Mouse (Mus musculus): Measurements from ENCODE around the gene Cntnap2.

Gene Cntnap2

GRCm38 (mm10) chr6:45945144-45945985, 886.2 kb downstream of the Cntnap2 start:
- no peak for DNase-seq

- no peak for DNase-seq
These were observed 895.6 kb downstream of the Cntnap2 start for GRCm38 (mm10) chr6:45954773-45955172.

GRCm38 (mm10) chr6:45964494-45964893, 905.3 kb downstream of the Cntnap2 start:
- DNase-seq = no peak

- peak; percentile 33 to 44 for DNase-seq
These were observed 915.5 kb downstream of the Cntnap2 start for GRCm38 (mm10) chr6:45974471-45975154.

GRCm38 (mm10) chr6:45979171-45979570, 920.0 kb downstream of the Cntnap2 start:
- DNase-seq = no peak

- DNase-seq = no peak
These were observed 928.9 kb downstream of the Cntnap2 start for GRCm38 (mm10) chr6:45988051-45988450.

- DNase-seq = no peak
These were observed 931.9 kb downstream of the Cntnap2 start for GRCm38 (mm10) chr6:45991086-45991485.

GRCm38 (mm10) chr6:46022515-46023143, 963.5 kb downstream of the Cntnap2 start:
- DNase-seq = no peak

- DNase-seq = no peak
These were observed 972.9 kb downstream of the Cntnap2 start for GRCm38 (mm10) chr6:46031821-46032594.

- peak in 1 of 2 experiments; percentile 2 for DNase-seq
These were observed 974.0 kb downstream of the Cntnap2 start for GRCm38 (mm10) chr6:46033108-46033507.

GRCm38 (mm10) chr6:46040671-46041070, 981.5 kb downstream of the Cntnap2 start:
- no peak for DNase-seq

GRCm38 (mm10) chr6:46080236-46080635, 1021.1 kb downstream of the Cntnap2 start:
- DNase-seq = no peak

GRCm38 (mm10) chr6:46081432-46081831, 1022.3 kb downstream of the Cntnap2 start:
- DNase-seq = no peak

GRCm38 (mm10) chr6:46143189-46143841, 1084.2 kb downstream of the Cntnap2 start:
- no peak for DNase-seq

GRCm38 (mm10) chr6:46166837-46167236, 1107.7 kb downstream of the Cntnap2 start:
- no peak for DNase-seq

GRCm38 (mm10) chr6:46197298-46197697, 1138.1 kb downstream of the Cntnap2 start:
- no peak for DNase-seq

- DNase-seq = peak; percentile 2 to 3
These were observed 1142.7 kb downstream of the Cntnap2 start for GRCm38 (mm10) chr6:46201828-46202227.

GRCm38 (mm10) chr6:46205531-46205930, 1146.4 kb downstream of the Cntnap2 start:
- DNase-seq = no peak

GRCm38 (mm10) chr6:46232889-46233288, 1173.7 kb downstream of the Cntnap2 start:
- DNase-seq = no peak

- no peak for DNase-seq
These were observed 1181.2 kb downstream of the Cntnap2 start for GRCm38 (mm10) chr6:46240349-46240748.

GRCm38 (mm10) chr6:46263171-46263570, 1204.0 kb downstream of the Cntnap2 start:
- no peak for DNase-seq

GRCm38 (mm10) chr6:46346946-46347345, 1287.8 kb downstream of the Cntnap2 start:
- DNase-seq = no peak

Measured in kidney, postnatal 4 days (tissue).